Mouse (Mus musculus): ENCODE measurements around the gene Mdp1.

DNA sequence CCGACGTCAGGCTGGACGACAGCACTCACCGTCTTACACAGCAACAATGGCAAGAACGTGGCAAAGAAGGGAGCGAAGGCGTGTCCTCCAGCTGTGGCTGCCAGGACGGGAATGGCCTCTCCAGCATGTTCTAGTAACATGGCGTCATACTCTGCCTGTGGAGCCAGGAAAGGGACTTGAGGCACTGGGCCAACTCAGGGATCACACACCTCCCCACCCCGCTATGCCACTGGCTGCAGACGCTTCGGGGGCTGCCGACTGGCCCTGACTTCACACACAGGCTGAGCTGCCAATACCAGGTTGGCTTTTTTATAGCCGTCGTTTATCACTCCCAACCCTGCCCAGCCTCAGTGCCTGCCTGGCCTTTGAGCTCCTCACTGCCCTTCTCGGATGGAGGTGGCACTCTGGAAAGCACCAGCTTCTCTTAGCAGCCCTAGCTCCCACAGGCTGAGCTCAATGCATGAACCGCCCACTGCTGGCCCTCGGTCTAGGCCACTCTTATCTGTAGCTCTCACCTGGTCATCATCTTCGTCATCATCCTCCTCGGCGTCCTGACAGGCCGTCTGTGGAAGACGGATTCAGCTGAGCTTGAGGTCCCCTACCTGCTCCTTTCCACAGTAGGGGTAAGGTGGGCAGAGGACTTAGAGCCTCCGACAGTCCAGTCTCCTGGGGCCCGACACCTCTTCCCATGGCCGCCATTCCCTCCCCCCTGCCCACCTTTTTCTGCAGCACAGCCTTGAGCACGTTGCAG is 32.1 kb downstream of the Mdp1 start:
- TF ChIP-seq CTCF (IDR thresholded peaks at IDR 0.05; ENCODE audit: extremely low read depth, insufficient read depth, low read length) (no peak), POLR2A (IDR thresholded peaks at IDR 0.05; ENCODE audit: extremely low read depth, insufficient read depth, low read length) (no peak)
